In genomic region chr6:95700981-95701610, GRCm38 (mm10) we compare ENCODE assay signal across 17 mouse cellular contexts. TPM values are rescaled to one million over a fixed set of nuclear protein-coding genes. Genes with fewer than 3 reads are reported as not detected.
A peak's percentile ranks its signal among the peaks of the same experiment; 100 is the strongest.
DNase-seq lines count a peak whose midpoint lies in the region; ATAC-seq and TF ChIP-seq lines count a peak whose summit lies in the region.
"Had no signal": no experiment of that assay in that cellular context is flagged by ENCODE, and none has a peak within 500 bp of the region (broad histone marks: within the 10 kb centered on the region; RNA-seq: fewer than 3 reads in every experiment).

No protein-coding gene starts in this region.

- 82% methylated on average over 2 of the region's 2 CpGs for WGBS in forebrain, postnatal 0 days
- 82% methylated on average over 2 of the region's 2 CpGs for WGBS in forebrain, embryonic 14.5 days
- 90% methylated on average over 2 of the region's 2 CpGs for WGBS in kidney, embryonic 15.5 days
- WGBS in lung, postnatal 0 days = 79% methylated on average over 2 of the region's 2 CpGs
- 89% methylated on average over 2 of the region's 2 CpGs for WGBS in stomach, postnatal 0 days

- H3K9me3 ChIP-seq in forebrain, postnatal 0 days (ENCODE audit: low read length) = no peaks in the 10 kb centered on the region
- H3K9me3 ChIP-seq in forebrain, embryonic 14.5 days (replicated peaks; ENCODE audit: control insufficient read depth, low read length) = no peaks in the 10 kb centered on the region
- H3K9me3 ChIP-seq in kidney, embryonic 15.5 days (replicated peaks) = no peaks in the 10 kb centered on the region
- H3K9me3 ChIP-seq in lung, postnatal 0 days (ENCODE audit: low read length) = no peaks in the 10 kb centered on the region
- no peaks in the 10 kb centered on the region for H3K9me3 ChIP-seq in stomach, postnatal 0 days (ENCODE audit: control insufficient read depth, low read length)
- H3K9me3 ChIP-seq: forebrain, embryonic 10.5 days; hindbrain, embryonic 13.5 days had no signal

- no peaks in the 10 kb centered on the region for H3K4me1 ChIP-seq in forebrain, postnatal 0 days (ENCODE audit: insufficient read depth)
- H3K4me1 ChIP-seq in forebrain, embryonic 14.5 days (ENCODE audit: control insufficient read depth, insufficient read depth, low read length) = no peaks in the 10 kb centered on the region
- peaks cover 30% of the 10 kb centered on the region for H3K4me1 ChIP-seq in kidney, embryonic 15.5 days
- peaks cover 7% of the 10 kb centered on the region; the same call in 1 of the 2 replicates for H3K4me1 ChIP-seq in lung, postnatal 0 days (ENCODE audit: insufficient read depth, low read depth, low read length)
- 0 out of 2 replicates have a peak, but pooled peaks cover 3% of the 10 kb centered on the region for H3K4me1 ChIP-seq in stomach, postnatal 0 days (replicated peaks; ENCODE audit: control insufficient read depth, insufficient read depth)

- H3K36me3 ChIP-seq in forebrain, postnatal 0 days (ENCODE audit: insufficient read depth) = no peaks in the 10 kb centered on the region
- H3K36me3 ChIP-seq in forebrain, embryonic 14.5 days (ENCODE audit: control insufficient read depth, insufficient read depth, low read length) = no peaks in the 10 kb centered on the region
- H3K36me3 ChIP-seq in kidney, embryonic 15.5 days = no peaks in the 10 kb centered on the region
- H3K36me3 ChIP-seq in lung, postnatal 0 days (ENCODE audit: insufficient read depth, low read length) = no peaks in the 10 kb centered on the region
- H3K36me3 ChIP-seq in stomach, postnatal 0 days (ENCODE audit: control insufficient read depth, insufficient read depth, low read length) = no peaks in the 10 kb centered on the region
- H3K36me3 ChIP-seq: forebrain, embryonic 10.5 days; hindbrain, embryonic 13.5 days had no signal

- 0 out of 2 replicates have a peak, but pooled peaks have one; percentile 28 for TF ChIP-seq CTCF in forebrain, postnatal 0 days (IDR thresholded peaks at IDR 0.05; ENCODE audit: low read depth)
- peak; percentile 27; the same call in 1 of the 2 replicates for TF ChIP-seq CTCF in lung, postnatal 0 days (IDR thresholded peaks at IDR 0.05)
- TF ChIP-seq CTCF in stomach, postnatal 0 days (IDR thresholded peaks at IDR 0.05; ENCODE audit: low read depth) = peak; percentile 56

- H3K4me2 ChIP-seq in forebrain, postnatal 0 days (ENCODE audit: low read depth) = no peak overlapping the region
- no peak overlapping the region for H3K4me2 ChIP-seq in forebrain, embryonic 14.5 days (ENCODE audit: low read length)
- H3K4me2 ChIP-seq in kidney, embryonic 15.5 days = no peak overlapping the region
- no peak overlapping the region for H3K4me2 ChIP-seq in lung, postnatal 0 days (replicated peaks; ENCODE audit: low read depth, low read length)
- no peak overlapping the region for H3K4me2 ChIP-seq in stomach, postnatal 0 days (replicated peaks; ENCODE audit: low read depth)
- H3K4me2 ChIP-seq: hindbrain, embryonic 13.5 days; liver, embryonic 11.5 days had no signal

- no peak for TF ChIP-seq EP300 in lung, postnatal 0 days (IDR thresholded peaks at IDR 0.05)
- no peak for TF ChIP-seq EP300 in stomach, postnatal 0 days (optimal IDR thresholded peaks at IDR 0.05)

- H3K27me3 ChIP-seq in forebrain, postnatal 0 days (ENCODE audit: insufficient read depth, low read length) = no peaks in the 10 kb centered on the region
- no peaks in the 10 kb centered on the region for H3K27me3 ChIP-seq in forebrain, embryonic 14.5 days (replicated peaks; ENCODE audit: control insufficient read depth, insufficient read depth, low read length)
- no peaks in the 10 kb centered on the region for H3K27me3 ChIP-seq in kidney, embryonic 15.5 days
- H3K27me3 ChIP-seq in lung, postnatal 0 days (replicated peaks; ENCODE audit: insufficient read depth, low read length) = no peaks in the 10 kb centered on the region
- no peaks in the 10 kb centered on the region for H3K27me3 ChIP-seq in stomach, postnatal 0 days (ENCODE audit: control insufficient read depth, insufficient read depth, low read length)
- H3K27me3 ChIP-seq: hindbrain, embryonic 13.5 days had no signal

- no peak for ATAC-seq in forebrain, postnatal 0 days
- no peak for ATAC-seq in forebrain, embryonic 14.5 days
- ATAC-seq in kidney, embryonic 15.5 days (replicated peaks; ENCODE audit: low FRiP score) = no peak
- no peak for ATAC-seq in lung, postnatal 0 days
- ATAC-seq in stomach, postnatal 0 days (ENCODE audit: low FRiP score, low TSS enrichment) = no peak

- DNase-seq in forebrain, postnatal 0 days = no peak
- DNase-seq in forebrain, embryonic 14.5 days (ENCODE audit: low spot score) = no peak
- DNase-seq in kidney, adult 18-20 months = no peak
- no peak for DNase-seq in lung, postnatal 0 days (ENCODE audit: low spot score)
- DNase-seq in lung, postnatal 10 days = no peak
- no peak for DNase-seq in stomach, postnatal 0 days (ENCODE audit: low spot score)
- DNase-seq in spleen, adult 12 weeks (ENCODE audit: low spot score) = no peak
- DNase-seq: cerebellum, adult 18-20 months; cerebellum, postnatal 25 days; heart, postnatal 10 days; left cerebral cortex, postnatal 4 days; right cerebral cortex, postnatal 4 days; thymus, postnatal 25 days had no signal

- H3K4me3 ChIP-seq in forebrain, postnatal 0 days (ENCODE audit: low read depth, low read length) = no peak overlapping the region
- no peak overlapping the region for H3K4me3 ChIP-seq in forebrain, embryonic 14.5 days (ENCODE audit: low read depth, low read length)
- H3K4me3 ChIP-seq in kidney, embryonic 15.5 days (replicated peaks) = no peak overlapping the region
- no peak overlapping the region for H3K4me3 ChIP-seq in lung, postnatal 0 days (ENCODE audit: low read depth, low read length)
- H3K4me3 ChIP-seq in stomach, postnatal 0 days (ENCODE audit: low read depth, low read length) = no peak overlapping the region
- H3K4me3 ChIP-seq: forebrain, embryonic 10.5 days; hindbrain, embryonic 13.5 days had no signal

- H3K27ac ChIP-seq in forebrain, postnatal 0 days (ENCODE audit: low read depth, low read length) = no peak overlapping the region
- H3K27ac ChIP-seq in forebrain, embryonic 14.5 days (ENCODE audit: low read depth, low read length) = no peak overlapping the region
- peak overlapping the region; percentile 46; the same call in 1 of the 2 replicates for H3K27ac ChIP-seq in kidney, embryonic 15.5 days
- 0 out of 2 replicates have a peak overlapping the region, but pooled peaks have one; percentile 21 for H3K27ac ChIP-seq in lung, postnatal 0 days (ENCODE audit: low read length)
- H3K27ac ChIP-seq in stomach, postnatal 0 days (replicated peaks) = no peak overlapping the region
- H3K27ac ChIP-seq: hindbrain, embryonic 13.5 days had no signal

- no peak overlapping the region for H3K9ac ChIP-seq in forebrain, postnatal 0 days
- H3K9ac ChIP-seq in forebrain, embryonic 14.5 days (ENCODE audit: low read length) = no peak overlapping the region
- no peak overlapping the region for H3K9ac ChIP-seq in kidney, embryonic 15.5 days
- no peak overlapping the region for H3K9ac ChIP-seq in lung, postnatal 0 days (replicated peaks; ENCODE audit: low read depth)
- no peak overlapping the region for H3K9ac ChIP-seq in stomach, postnatal 0 days (ENCODE audit: low read length)
- H3K9ac ChIP-seq: hindbrain, embryonic 13.5 days had no signal

RNA-seq across cellular contexts. Expression of gene Suclg2, which starts 17.5 kb away (rescaled TPM):
- 13.7 and 16.0 TPM in 2 replicates for total RNA-seq in forebrain, postnatal 0 days (2014; rRNA removed)
- polyA plus RNA-seq in forebrain, postnatal 0 days (2015; fragmentation: Nextera tagmentation; extraction: Ambion mirVana) = 12.4 and 16.1 TPM in 2 replicates
- polyA plus RNA-seq in forebrain, embryonic 14.5 days (2014; fragmentation: Nextera tagmentation; extraction: Ambion mirVana) = 21.4 and 22.3 TPM in 2 replicates
- 113 TPM in 2 replicates for polyA plus RNA-seq in kidney, embryonic 15.5 days (2015; fragmentation: Nextera tagmentation; extraction: Ambion mirVana)
- 37.4 and 40.1 TPM in 2 replicates for polyA plus RNA-seq in lung, postnatal 0 days (2015; fragmentation: Nextera tagmentation; extraction: Ambion mirVana)
- polyA plus RNA-seq in stomach, postnatal 0 days (2015; fragmentation: Nextera tagmentation; extraction: Ambion mirVana) = 67.6 and 72.4 TPM in 2 replicates

Comparison
In these comparisons a context has a peak if more than half of its experiments do, and no peak if none do; other contexts are left out.
1. H3K27ac ChIP-seq: peak in kidney, embryonic 15.5 days (single experiment) and lung, postnatal 0 days (single experiment); none in forebrain, postnatal 0 days (single experiment), forebrain, embryonic 14.5 days (single experiment) and stomach, postnatal 0 days (single experiment).
2. Peak in every context shown above with its lines, with median percentiles within 50 percentile points of each other: CTCF ChIP-seq.